Mouse (Mus musculus): ENCODE results near the gene Gm49322. TPM values are rescaled to one million over a fixed set of nuclear protein-coding genes. Genes with fewer than 3 reads are reported as not detected.
A peak's percentile ranks its signal among the peaks of the same experiment; 100 is the strongest.

The Gm49322 gene
- polyA plus RNA-seq, 1 experiment from 2014 or later, result 1.4 TPM

DNA sequence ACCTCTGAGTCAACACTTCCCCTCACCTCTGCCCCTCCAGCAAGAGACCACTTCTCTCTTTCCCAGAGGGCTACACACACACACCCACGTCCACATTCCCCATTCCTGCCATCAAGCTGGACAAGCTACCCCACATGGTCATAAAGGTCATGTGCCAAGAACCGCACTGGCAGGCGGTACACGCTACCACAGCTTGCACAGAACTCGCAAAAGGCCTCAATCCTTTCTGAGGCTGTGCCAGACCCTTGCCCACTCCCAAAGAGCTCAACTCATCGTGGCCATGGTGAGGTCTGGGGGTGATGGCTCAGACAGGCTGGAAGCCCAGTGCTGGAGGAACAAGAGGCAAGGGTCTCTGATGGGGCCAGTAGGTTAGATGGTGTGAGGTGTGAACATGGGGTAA, 49.0 kb downstream of the Gm49322 start:
- WGBS, result 75% methylated on average over 6 of the region's 6 CpGs
- no peak for ATAC-seq (replicated peaks; ENCODE audit: low FRiP score, low read depth)
- 0 out of 2 replicates have a peak overlapping the region, but pooled peaks have one; percentile 91 for H3K9ac ChIP-seq (ENCODE audit: low read depth, low read length)

GRCm38 (mm10) chr10:80655406-80656129, 49.7 kb downstream of the Gm49322 start:
- Histone ChIP-seq H3K4me2 (ENCODE audit: low read length) (peak overlapping the region; percentile 94), H3K36me3 (ENCODE audit: insufficient read depth, low read length) (0 out of 2 replicates have a peak, but pooled peaks cover 3% of the 10 kb centered on the region), H3K4me3 (replicated peaks; ENCODE audit: low read depth, low read length) (peak overlapping the region; percentile 90), H3K9ac (ENCODE audit: low read depth, low read length) (peak overlapping the region; percentile 91), H3K9me3 (replicated peaks; ENCODE audit: low read length) (no peaks in the 10 kb centered on the region), H3K4me1 (replicated peaks; ENCODE audit: insufficient read depth, low read length) (peaks cover 20% of the 10 kb centered on the region; the same call in 1 of the 2 replicates), H3K27me3 (ENCODE audit: insufficient read depth, low read length) (no peaks in the 10 kb centered on the region), H3K27ac (peak overlapping the region; percentile 82)
- 5% methylated on average over 12 of the region's 12 CpGs for WGBS
- ATAC-seq (replicated peaks; ENCODE audit: low FRiP score, low read depth) (peak; percentile 51), DNase-seq (ENCODE audit: low spot score) (no peak)
- TF ChIP-seq CTCF (IDR thresholded peaks at IDR 0.05; ENCODE audit: low read depth), result no peak

More for the DNA sequence above, 49.0 kb downstream of the Gm49322 start:
- no peaks in the 10 kb centered on the region for H3K27me3 ChIP-seq (ENCODE audit: insufficient read depth, low read length)
- no peak overlapping the region for H3K4me3 ChIP-seq (replicated peaks; ENCODE audit: low read depth, low read length)
- no peak for DNase-seq (ENCODE audit: low spot score)
- no peak for TF ChIP-seq CTCF (IDR thresholded peaks at IDR 0.05; ENCODE audit: low read depth)
- H3K27ac ChIP-seq, result no peak overlapping the region
- H3K36me3 ChIP-seq (ENCODE audit: insufficient read depth, low read length), result 0 out of 2 replicates have a peak, but pooled peaks cover 3% of the 10 kb centered on the region
- H3K4me2 ChIP-seq (ENCODE audit: low read length), result peak overlapping the region; percentile 94
- H3K4me1 ChIP-seq (replicated peaks; ENCODE audit: insufficient read depth, low read length), result peaks cover 20% of the 10 kb centered on the region; the same call in 1 of the 2 replicates
- no peaks in the 10 kb centered on the region for H3K9me3 ChIP-seq (replicated peaks; ENCODE audit: low read length)

GRCm38 (mm10) chr10:80656130-80656862, 50.5 kb downstream of the Gm49322 start:
- H3K36me3 ChIP-seq (ENCODE audit: insufficient read depth, low read length), result 0 out of 2 replicates have a peak, but pooled peaks cover 3% of the 10 kb centered on the region
- H3K27ac ChIP-seq, result peak overlapping the region; percentile 88
- peak; percentile 76 for ATAC-seq (replicated peaks; ENCODE audit: low FRiP score, low read depth)
- H3K27me3 ChIP-seq (ENCODE audit: insufficient read depth, low read length), result no peaks in the 10 kb centered on the region
- peak overlapping the region; percentile 91 for H3K9ac ChIP-seq (ENCODE audit: low read depth, low read length)
- H3K4me2 ChIP-seq (ENCODE audit: low read length), result peak overlapping the region; percentile 94
- no peaks in the 10 kb centered on the region for H3K9me3 ChIP-seq (replicated peaks; ENCODE audit: low read length)
- under 1% methylated on average over 67 of the region's 72 CpGs for WGBS
- DNase-seq (ENCODE audit: low spot score), result peak; percentile 100
- H3K4me1 ChIP-seq (replicated peaks; ENCODE audit: insufficient read depth, low read length), result peaks cover 20% of the 10 kb centered on the region; the same call in 1 of the 2 replicates
- no peak; the same call in 1 of the 2 replicates for TF ChIP-seq CTCF (IDR thresholded peaks at IDR 0.05; ENCODE audit: low read depth)
- peak overlapping the region; percentile 90 for H3K4me3 ChIP-seq (replicated peaks; ENCODE audit: low read depth, low read length)

GRCm38 (mm10) chr10:80656863-80657623, 51.2 kb downstream of the Gm49322 start, which contains the start of gene Btbd2:
TSS of gene Btbd2 (minus strand) at chr10:80657071.
- H3K9me3 ChIP-seq (replicated peaks; ENCODE audit: low read length), result no peaks in the 10 kb centered on the region
- ATAC-seq (replicated peaks; ENCODE audit: low FRiP score, low read depth), result peak; percentile 5; the same call in 1 of the 2 replicates
- H3K4me1 ChIP-seq (replicated peaks; ENCODE audit: insufficient read depth, low read length), result peaks cover 20% of the 10 kb centered on the region; the same call in 1 of the 2 replicates
- H3K36me3 ChIP-seq (ENCODE audit: insufficient read depth, low read length), result 0 out of 2 replicates have a peak, but pooled peaks cover 3% of the 10 kb centered on the region
- no peak for TF ChIP-seq CTCF (IDR thresholded peaks at IDR 0.05; ENCODE audit: low read depth)
- H3K4me3 ChIP-seq (replicated peaks; ENCODE audit: low read depth, low read length), result peak within 1 kb of the TSS; percentile 90
- H3K4me2 ChIP-seq (ENCODE audit: low read length), result peak within 1 kb of the TSS; percentile 94
- H3K27me3 ChIP-seq (ENCODE audit: insufficient read depth, low read length), result no peaks in the 10 kb centered on the region
- H3K27ac ChIP-seq, result peak within 1 kb of the TSS; percentile 88
- DNase-seq (ENCODE audit: low spot score), result no peak
- H3K9ac ChIP-seq (ENCODE audit: low read depth, low read length), result peak within 1 kb of the TSS; percentile 91
- 19% methylated on average over 15 of the region's 15 CpGs for WGBS

- ATAC-seq (replicated peaks; ENCODE audit: low FRiP score, low read depth) (no peak), DNase-seq (ENCODE audit: low spot score) (no peak)
- TF ChIP-seq CTCF (IDR thresholded peaks at IDR 0.05; ENCODE audit: low read depth), result no peak
- H3K4me3 ChIP-seq (replicated peaks; ENCODE audit: low read depth, low read length), result no peak overlapping the region
- no peaks in the 10 kb centered on the region for H3K36me3 ChIP-seq (ENCODE audit: insufficient read depth, low read length)
- no peak overlapping the region for H3K27ac ChIP-seq
- H3K27me3 ChIP-seq (ENCODE audit: insufficient read depth, low read length), result no peaks in the 10 kb centered on the region
- H3K9me3 ChIP-seq (replicated peaks; ENCODE audit: low read length), result no peaks in the 10 kb centered on the region
- H3K9ac ChIP-seq (ENCODE audit: low read depth, low read length), result no peak overlapping the region
- H3K4me2 ChIP-seq (ENCODE audit: low read length), result no peak overlapping the region
- H3K4me1 ChIP-seq (replicated peaks; ENCODE audit: insufficient read depth, low read length), result peaks cover 25% of the 10 kb centered on the region; the same call in 1 of the 2 replicates
- 84% methylated on average over 14 of the region's 14 CpGs for WGBS
Measured at GRCm38 (mm10) chr10:80658194-80658840, 52.5 kb downstream of the Gm49322 start.

Measured in kidney, postnatal 0 days (tissue).